Mouse (Mus musculus): Measurements from ENCODE around the gene Prr14. TPM values are rescaled to one million over a fixed set of nuclear protein-coding genes. Genes with fewer than 3 reads are reported as not detected.

Prr14 gene
- polyA plus RNA-seq, 1 experiment = 81.2 TPM

GRCm38 (mm10) chr7:127512231-127513015 is 53.0 kb downstream of the Prr14 start:
- H3K27ac ChIP-seq (ENCODE audit: insufficient read depth, low read depth, low read length) = peak overlapping the region; percentile 95
- peak overlapping the region; percentile 84 for H3K4me3 ChIP-seq (ENCODE audit: low read depth, low read length)
- TF ChIP-seq POLR2A (IDR thresholded peaks at IDR 0.05; ENCODE audit: low read depth, low read length) = no peak; the same call in 1 of the 2 replicates
- no peak for TF ChIP-seq CTCF (IDR thresholded peaks at IDR 0.05; ENCODE audit: extremely low read depth, insufficient read length, insufficient replicate concordance, low read depth, low read length)
- 2% methylated on average over 72 of the region's 93 CpGs for WGBS
- H3K4me1 ChIP-seq (ENCODE audit: control insufficient read depth, insufficient read depth, insufficient read length, low read length) = peaks cover 7% of the 10 kb centered on the region; the same call in 1 of the 2 replicates
- no peaks in the 10 kb centered on the region for H3K27me3 ChIP-seq (ENCODE audit: control insufficient read depth, insufficient read depth, low read length)
- H3K36me3 ChIP-seq (ENCODE audit: control insufficient read depth, insufficient read depth, low read length) = peaks cover 23% of the 10 kb centered on the region

- TF ChIP-seq POLR2A (IDR thresholded peaks at IDR 0.05; ENCODE audit: low read depth, low read length) = no peak
- no peak for TF ChIP-seq CTCF (IDR thresholded peaks at IDR 0.05; ENCODE audit: extremely low read depth, insufficient read length, insufficient replicate concordance, low read depth, low read length)
- H3K27ac ChIP-seq (ENCODE audit: insufficient read depth, low read depth, low read length) = peak overlapping the region; percentile 94
- peaks cover 7% of the 10 kb centered on the region; the same call in 1 of the 2 replicates for H3K4me1 ChIP-seq (ENCODE audit: control insufficient read depth, insufficient read depth, insufficient read length, low read length)
- WGBS = 1% methylated on average over 8 of the region's 8 CpGs
- H3K4me3 ChIP-seq (ENCODE audit: low read depth, low read length) = peak overlapping the region; percentile 84
- no peaks in the 10 kb centered on the region for H3K27me3 ChIP-seq (ENCODE audit: control insufficient read depth, insufficient read depth, low read length)
- peaks cover 28% of the 10 kb centered on the region for H3K36me3 ChIP-seq (ENCODE audit: control insufficient read depth, insufficient read depth, low read length)
Observed at GRCm38 (mm10) chr7:127513016-127513390, 53.6 kb downstream of the Prr14 start.

- Histone ChIP-seq H3K4me1 (ENCODE audit: control insufficient read depth, insufficient read depth, insufficient read length, low read length) (peaks cover 7% of the 10 kb centered on the region; the same call in 1 of the 2 replicates), H3K27me3 (ENCODE audit: control insufficient read depth, insufficient read depth, low read length) (no peaks in the 10 kb centered on the region), H3K4me3 (ENCODE audit: low read depth, low read length) (no peak overlapping the region; the same call in 1 of the 2 replicates), H3K36me3 (ENCODE audit: control insufficient read depth, insufficient read depth, low read length) (peaks cover 32% of the 10 kb centered on the region), H3K27ac (ENCODE audit: insufficient read depth, low read depth, low read length) (peak overlapping the region; percentile 94)
- 28% methylated on average over 3 of the region's 3 CpGs for WGBS
- no peak for TF ChIP-seq POLR2A (IDR thresholded peaks at IDR 0.05; ENCODE audit: low read depth, low read length)
Observed at GRCm38 (mm10) chr7:127513781-127514180, 54.4 kb downstream of the Prr14 start.

DNA sequence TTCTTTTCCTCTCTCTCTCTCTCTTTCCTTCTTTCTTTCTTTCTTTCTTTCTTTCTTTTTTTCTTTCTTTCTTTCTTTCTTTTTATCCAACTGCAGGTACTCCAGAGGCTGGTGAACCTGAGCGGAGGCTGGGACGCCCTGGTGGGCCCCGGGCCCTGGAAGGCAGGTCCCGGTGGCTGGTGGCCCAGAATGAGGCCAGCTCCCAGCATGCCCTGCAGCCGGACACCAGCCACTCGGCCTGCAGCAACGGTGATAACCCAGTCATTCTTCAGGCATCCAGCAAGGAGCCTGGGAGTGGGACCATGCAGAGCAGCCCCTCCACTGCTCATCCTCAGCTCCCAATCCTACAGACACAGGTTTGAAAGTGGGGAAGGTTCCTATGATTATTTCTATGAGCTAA is 56.4 kb downstream of the Prr14 start:
- H3K4me1 ChIP-seq (ENCODE audit: control insufficient read depth, insufficient read depth, insufficient read length, low read length) = peaks cover 7% of the 10 kb centered on the region; the same call in 1 of the 2 replicates
- H3K27me3 ChIP-seq (ENCODE audit: control insufficient read depth, insufficient read depth, low read length) = no peaks in the 10 kb centered on the region
- peaks cover 50% of the 10 kb centered on the region for H3K36me3 ChIP-seq (ENCODE audit: control insufficient read depth, insufficient read depth, low read length)
- no peak for TF ChIP-seq POLR2A (IDR thresholded peaks at IDR 0.05; ENCODE audit: low read depth, low read length)
- no peak for TF ChIP-seq CTCF (IDR thresholded peaks at IDR 0.05; ENCODE audit: extremely low read depth, insufficient read length, insufficient replicate concordance, low read depth, low read length)
- 86% methylated on average over 7 of the region's 7 CpGs for WGBS
- no peak overlapping the region for H3K4me3 ChIP-seq (ENCODE audit: low read depth, low read length)
- H3K27ac ChIP-seq (ENCODE audit: insufficient read depth, low read depth, low read length) = no peak overlapping the region

GRCm38 (mm10) chr7:127516344-127516743 is 56.9 kb downstream of the Prr14 start:
- peaks cover 7% of the 10 kb centered on the region; the same call in 1 of the 2 replicates for H3K4me1 ChIP-seq (ENCODE audit: control insufficient read depth, insufficient read depth, insufficient read length, low read length)
- WGBS = 86% methylated on average over 7 of the region's 7 CpGs
- no peak overlapping the region for H3K27ac ChIP-seq (ENCODE audit: insufficient read depth, low read depth, low read length)
- H3K27me3 ChIP-seq (ENCODE audit: control insufficient read depth, insufficient read depth, low read length) = no peaks in the 10 kb centered on the region
- no peak overlapping the region for H3K4me3 ChIP-seq (ENCODE audit: low read depth, low read length)
- H3K36me3 ChIP-seq (ENCODE audit: control insufficient read depth, insufficient read depth, low read length) = peaks cover 55% of the 10 kb centered on the region
- no peak for TF ChIP-seq POLR2A (IDR thresholded peaks at IDR 0.05; ENCODE audit: low read depth, low read length)
- TF ChIP-seq CTCF (IDR thresholded peaks at IDR 0.05; ENCODE audit: extremely low read depth, insufficient read length, insufficient replicate concordance, low read depth, low read length) = no peak

- Histone ChIP-seq H3K4me1 (ENCODE audit: control insufficient read depth, insufficient read depth, insufficient read length, low read length) (peaks cover 5% of the 10 kb centered on the region; the same call in 1 of the 2 replicates), H3K36me3 (ENCODE audit: control insufficient read depth, insufficient read depth, low read length) (peaks cover 81% of the 10 kb centered on the region), H3K27ac (ENCODE audit: insufficient read depth, low read depth, low read length) (no peak within 1 kb of the TSS), H3K27me3 (ENCODE audit: control insufficient read depth, insufficient read depth, low read length) (no peaks in the 10 kb centered on the region), H3K4me3 (ENCODE audit: low read depth, low read length) (no peak within 1 kb of the TSS)
- WGBS = 81% methylated on average over 3 of the region's 3 CpGs
- TF ChIP-seq CTCF (IDR thresholded peaks at IDR 0.05; ENCODE audit: extremely low read depth, insufficient read length, insufficient replicate concordance, low read depth, low read length) (no peak), POLR2A (IDR thresholded peaks at IDR 0.05; ENCODE audit: low read depth, low read length) (no peak)
Observed at GRCm38 (mm10) chr7:127519284-127519683, 59.9 kb downstream of the Prr14 start, which contains the start of gene Gm42715. Gene Gm42715, plus strand, starts transcription at chr7:127519584.

Other genes with a start within 250 kb of the Prr14 start
- gene Zfp553, start 226.6 kb upstream of the Prr14 start, polyA plus RNA-seq (2012; rRNA removed) = 4.9 and 8.1 TPM in 2 replicates
- gene Sept1, start 226.5 kb upstream of the Prr14 start, polyA plus RNA-seq (2012; rRNA removed) = 14.3 and 34.1 TPM in 2 replicates
- gene Zfp771, start 215.3 kb upstream of the Prr14 start, polyA plus RNA-seq (2012; rRNA removed) = 100.0 and 118 TPM in 2 replicates
- gene Dctpp1, start 198.9 kb upstream of the Prr14 start, polyA plus RNA-seq (2012; rRNA removed) = 56.3 and 62.1 TPM in 2 replicates
- gene Sephs2, start 185.6 kb upstream of the Prr14 start, polyA plus RNA-seq (2012; rRNA removed) = 44.5 and 81.9 TPM in 2 replicates
- gene Itgal, start 163.4 kb upstream of the Prr14 start, polyA plus RNA-seq (2012; rRNA removed) = 5.7 and 12.5 TPM in 2 replicates
- gene Zfp768, start 114.0 kb upstream of the Prr14 start, polyA plus RNA-seq (2012; rRNA removed) = 27.3 and 47.4 TPM in 2 replicates
- gene Zfp747, start 83.6 kb upstream of the Prr14 start, polyA plus RNA-seq (2012; rRNA removed) = 15.0 and 35.5 TPM in 2 replicates
- 4.5 and 7.3 TPM in 2 replicates for gene 9130019O22Rik, start 72.4 kb upstream of the Prr14 start, polyA plus RNA-seq (2012; rRNA removed)
- 6.5 and 12.8 TPM in 2 replicates for gene E430018J23Rik, start 66.0 kb upstream of the Prr14 start, polyA plus RNA-seq (2012; rRNA removed)
- 3.5 and 5.8 TPM in 2 replicates for gene Zfp764, start 52.8 kb upstream of the Prr14 start, polyA plus RNA-seq (2012; rRNA removed)
- gene Zfp688, start 37.5 kb upstream of the Prr14 start, polyA plus RNA-seq (2012; rRNA removed) = 14.1 and 29.6 TPM in 2 replicates
- 2.0 and 2.9 TPM in 2 replicates for gene Zfp689, start 10.5 kb upstream of the Prr14 start, polyA plus RNA-seq (2012; rRNA removed)
- 26.4 and 41.8 TPM in 2 replicates for gene Fbrs, start 19.6 kb downstream of the Prr14 start, polyA plus RNA-seq (2012; rRNA removed)
- 22.6 and 52.6 TPM in 2 replicates for gene Srcap, start 52.4 kb downstream of the Prr14 start, polyA plus RNA-seq (2012; rRNA removed)
- gene Gm42715, start 60.0 kb downstream of the Prr14 start, polyA plus RNA-seq (2012; rRNA removed) = 5.4 and 9.5 TPM in 2 replicates
- 3.0 and 4.8 TPM in 2 replicates for gene Tmem265, start 101.8 kb downstream of the Prr14 start, polyA plus RNA-seq (2012; rRNA removed)
- gene Phkg2, start 113.7 kb downstream of the Prr14 start, polyA plus RNA-seq (2012; rRNA removed) = 23.3 and 43.2 TPM in 2 replicates
- gene Ccdc189, start 129.0 kb downstream of the Prr14 start, polyA plus RNA-seq (2012; rRNA removed) = 1.5 TPM in 2 replicates
- gene Rnf40, start 129.2 kb downstream of the Prr14 start, polyA plus RNA-seq (2012; rRNA removed) = 10.6 and 20.6 TPM in 2 replicates
- gene Zfp629, start 156.2 kb downstream of the Prr14 start, polyA plus RNA-seq (2012; rRNA removed) = 4.4 and 5.5 TPM in 2 replicates
- gene Bcl7c, start 249.3 kb downstream of the Prr14 start, polyA plus RNA-seq (2012; rRNA removed) = 11.1 and 24.6 TPM in 2 replicates

Data from small intestine, adult 2 months (tissue).